ENCODE assay signal across 16 mouse cellular contexts in genomic region chr9:107590773-107591060, GRCm38 (mm10). TPM values are rescaled to one million over a fixed set of nuclear protein-coding genes. Genes with fewer than 3 reads are reported as not detected.
DNase-seq lines count a peak whose midpoint lies in the region; ATAC-seq lines count a peak whose summit lies in the region.
"Had no signal": no experiment of that assay in that cellular context is flagged by ENCODE, and none has a peak within 500 bp of the region (broad histone marks: within the 10 kb centered on the region; RNA-seq: fewer than 3 reads in every experiment).

No protein-coding gene starts in this region.

- peak overlapping the region; percentile 78 for H3K4me3 ChIP-seq in erythroblast, embryonic 14.5 days (replicated peaks)
- H3K4me3 ChIP-seq in intestine, embryonic 16.5 days (ENCODE audit: low read length), result peak overlapping the region; percentile 15; the same call in 1 of the 2 replicates
- no peak overlapping the region for H3K4me3 ChIP-seq in stomach, embryonic 14.5 days (ENCODE audit: low read depth, low read length)
- H3K4me3 ChIP-seq: left cerebral cortex, adult 2 months; limb, embryonic 13.5 days had no signal

- ATAC-seq in erythroblast, adult 5-6 weeks (replicated peaks; ENCODE audit: low FRiP score, poor library complexity, severe bottlenecking), result no peak
- no peak for ATAC-seq in intestine, embryonic 16.5 days
- ATAC-seq in stomach, embryonic 14.5 days (ENCODE audit: insufficient number of reproducible peaks, insufficient read depth, low FRiP score, low read depth), result no peak

- peak overlapping the region; percentile 55 for H3K9ac ChIP-seq in intestine, embryonic 16.5 days (ENCODE audit: low read depth, low read length)
- no peak overlapping the region for H3K9ac ChIP-seq in stomach, embryonic 14.5 days (replicated peaks; ENCODE audit: low read depth, low read length)
- H3K9ac ChIP-seq: limb, embryonic 13.5 days had no signal

- peak overlapping the region; percentile 43 for H3K4me2 ChIP-seq in intestine, embryonic 16.5 days (ENCODE audit: low read depth, low read length)
- 0 out of 2 replicates have a peak overlapping the region, but pooled peaks have one; percentile 5 for H3K4me2 ChIP-seq in stomach, embryonic 14.5 days (replicated peaks; ENCODE audit: low read depth, low read length)
- H3K4me2 ChIP-seq: limb, embryonic 13.5 days had no signal

- peak; percentile 64 to 89 for DNase-seq in kidney, postnatal 25 days
- no peak for DNase-seq in kidney, postnatal 10 days
- no peak for DNase-seq in frontal cortex, postnatal 14 days (ENCODE audit: low spot score in 2 of 2)
- DNase-seq in MN1 (ENCODE audit: low spot score), result no peak
- DNase-seq: adrenal gland, postnatal 10 days; heart, postnatal 36 days; thymus, adult 18-20 months had no signal

- H3K4me1 ChIP-seq in erythroblast, embryonic 14.5 days (ENCODE audit: control insufficient read depth), result peaks cover 66% of the 10 kb centered on the region
- peaks cover 31% of the 10 kb centered on the region for H3K4me1 ChIP-seq in intestine, embryonic 16.5 days (ENCODE audit: control insufficient read depth, insufficient read depth, low read length)
- H3K4me1 ChIP-seq in stomach, embryonic 14.5 days (ENCODE audit: control insufficient read depth, insufficient read depth, low read length), result peaks cover 10% of the 10 kb centered on the region

- peak overlapping the region; percentile 85 for H3K27ac ChIP-seq in intestine, embryonic 16.5 days (ENCODE audit: low read length)
- no peak overlapping the region for H3K27ac ChIP-seq in stomach, embryonic 14.5 days (ENCODE audit: low read length)
- H3K27ac ChIP-seq: embryonic facial prominence, embryonic 10.5 days; left cerebral cortex, adult 2 months; limb, embryonic 13.5 days had no signal

- H3K9me3 ChIP-seq in erythroblast, embryonic 14.5 days (ENCODE audit: control insufficient read depth, low read length), result no peaks in the 10 kb centered on the region
- no peaks in the 10 kb centered on the region for H3K9me3 ChIP-seq in intestine, embryonic 16.5 days (ENCODE audit: control insufficient read depth, low read length)
- no peaks in the 10 kb centered on the region for H3K9me3 ChIP-seq in stomach, embryonic 14.5 days (ENCODE audit: control insufficient read depth, low read depth, low read length)
- H3K9me3 ChIP-seq: embryonic facial prominence, embryonic 10.5 days; limb, embryonic 13.5 days had no signal

- WGBS in intestine, embryonic 16.5 days, result 83% methylated on average over 6 of the region's 6 CpGs
- WGBS in stomach, embryonic 14.5 days, result 89% methylated on average over 6 of the region's 6 CpGs

- H3K36me3 ChIP-seq in erythroblast, embryonic 14.5 days (ENCODE audit: control insufficient read depth), result peaks cover 81% of the 10 kb centered on the region
- peaks cover 23% of the 10 kb centered on the region for H3K36me3 ChIP-seq in intestine, embryonic 16.5 days (ENCODE audit: control insufficient read depth, insufficient read depth, low read length)
- peaks cover 38% of the 10 kb centered on the region for H3K36me3 ChIP-seq in stomach, embryonic 14.5 days (ENCODE audit: control insufficient read depth, insufficient read depth, low read length)

- H3K27me3 ChIP-seq in erythroblast, embryonic 14.5 days (ENCODE audit: control insufficient read depth), result no peaks in the 10 kb centered on the region; the same call in 1 of the 2 replicates
- H3K27me3 ChIP-seq in intestine, embryonic 16.5 days (replicated peaks; ENCODE audit: control insufficient read depth, insufficient read depth, low read length), result no peaks in the 10 kb centered on the region
- no peaks in the 10 kb centered on the region for H3K27me3 ChIP-seq in stomach, embryonic 14.5 days (ENCODE audit: control insufficient read depth, insufficient read depth, low read length)
- H3K27me3 ChIP-seq: CH12.LX; limb, embryonic 13.5 days had no signal

RNA-seq across cellular contexts. Expression of gene Ifrd2, which starts 3.3 kb away (rescaled TPM):
- polyA plus RNA-seq in erythroblast, embryonic 14.5 days (2012), result 79.9 and 91.3 TPM in 2 replicates
- total RNA-seq in erythroblast, adult 5-6 weeks (2015; ENCODE audit: low replicate concordance), result 207 and 270 TPM in 2 replicates
- 204 and 217 TPM in 2 replicates for total RNA-seq in erythroblast, adult 5-6 weeks (2017; ENCODE audit: low replicate concordance)
- polyA plus RNA-seq in intestine, embryonic 16.5 days (2015; fragmentation: Nextera tagmentation; extraction: Ambion mirVana), result 79.0 and 89.6 TPM in 2 replicates
- 54.0 and 61.1 TPM in 2 replicates for polyA plus RNA-seq in stomach, embryonic 14.5 days (2014; fragmentation: Nextera tagmentation; extraction: Ambion mirVana)

RNA-seq across cellular contexts. Expression of gene Hyal3, which starts 10.1 kb away (rescaled TPM):
- 0.34 TPM in 1 of 2 replicates, not detected in the other for polyA plus RNA-seq in erythroblast, embryonic 14.5 days (2012)
- total RNA-seq in erythroblast, adult 5-6 weeks (2015; ENCODE audit: low replicate concordance), result 2.3 and 2.9 TPM in 2 replicates
- 1.1 and 1.4 TPM in 2 replicates for total RNA-seq in erythroblast, adult 5-6 weeks (2017; ENCODE audit: low replicate concordance)
- 0.66 and 0.68 TPM in 2 replicates for polyA plus RNA-seq in intestine, embryonic 16.5 days (2015; fragmentation: Nextera tagmentation; extraction: Ambion mirVana)
- 1.0 and 1.4 TPM in 2 replicates for polyA plus RNA-seq in stomach, embryonic 14.5 days (2014; fragmentation: Nextera tagmentation; extraction: Ambion mirVana)

RNA-seq across cellular contexts. Expression of gene Naa80, which starts 12.0 kb away (rescaled TPM):
- 10.1 and 11.4 TPM in 2 replicates for polyA plus RNA-seq in erythroblast, embryonic 14.5 days (2012)
- 13.4 and 20.2 TPM in 2 replicates for total RNA-seq in erythroblast, adult 5-6 weeks (2015; ENCODE audit: low replicate concordance)
- total RNA-seq in erythroblast, adult 5-6 weeks (2017; ENCODE audit: low replicate concordance), result 9.5 and 17.9 TPM in 2 replicates
- polyA plus RNA-seq in intestine, embryonic 16.5 days (2015; fragmentation: Nextera tagmentation; extraction: Ambion mirVana), result 19.2 and 20.2 TPM in 2 replicates
- polyA plus RNA-seq in stomach, embryonic 14.5 days (2014; fragmentation: Nextera tagmentation; extraction: Ambion mirVana), result 17.3 and 19.9 TPM in 2 replicates

RNA-seq across cellular contexts. Expression of gene Hyal1, which starts 14.0 kb away (rescaled TPM):
- 0.53 and 0.54 TPM in 2 replicates for polyA plus RNA-seq in erythroblast, embryonic 14.5 days (2012)
- 2.7 and 9.8 TPM in 2 replicates for total RNA-seq in erythroblast, adult 5-6 weeks (2015; ENCODE audit: low replicate concordance)
- 4.2 and 7.4 TPM in 2 replicates for total RNA-seq in erythroblast, adult 5-6 weeks (2017; ENCODE audit: low replicate concordance)
- polyA plus RNA-seq in intestine, embryonic 16.5 days (2015; fragmentation: Nextera tagmentation; extraction: Ambion mirVana), result 5.8 and 5.9 TPM in 2 replicates
- polyA plus RNA-seq in stomach, embryonic 14.5 days (2014; fragmentation: Nextera tagmentation; extraction: Ambion mirVana), result 10.3 and 12.1 TPM in 2 replicates

RNA-seq across cellular contexts. Expression of gene Sema3b, which starts 18.3 kb away (rescaled TPM):
- polyA plus RNA-seq in erythroblast, embryonic 14.5 days (2012), result not detected in 2 replicates
- total RNA-seq in erythroblast, adult 5-6 weeks (2015; ENCODE audit: low replicate concordance), result not detected in 2 replicates
- total RNA-seq in erythroblast, adult 5-6 weeks (2017; ENCODE audit: low replicate concordance), result not detected in 2 replicates
- polyA plus RNA-seq in intestine, embryonic 16.5 days (2015; fragmentation: Nextera tagmentation; extraction: Ambion mirVana), result 50.4 and 54.9 TPM in 2 replicates
- 6.1 and 7.9 TPM in 2 replicates for polyA plus RNA-seq in stomach, embryonic 14.5 days (2014; fragmentation: Nextera tagmentation; extraction: Ambion mirVana)
- total RNA-seq: granulocyte monocyte progenitor cell, adult 5-6 weeks had no signal

Comparison
In these comparisons a context has a peak if more than half of its experiments do, and no peak if none do; other contexts are left out.
1. DNase-seq: peak in kidney, postnatal 25 days (2 of 2); none in kidney, postnatal 10 days (single experiment), frontal cortex, postnatal 14 days (0 of 2) and MN1 (single experiment).